Mouse (Mus musculus) spleen, adult 2 months (tissue): Measurements from ENCODE around the gene Clip4. TPM values are rescaled to one million over a fixed set of nuclear protein-coding genes. Genes with fewer than 3 reads are reported as not detected.

Experiments used
- DNase-seq, 2 experiments: peaks; one replicate each; pipeline versions ENCODE4 v3.0.0 to v3.0.0-alpha.2; 2012 to 2021; ENCODE audit warnings: low spot score in 2 of 2, low read depth in 1 of 2
- H3K27ac ChIP-seq: fragments of 200-500 bp; 2 replicates; pipeline ENCODE4 v1.5.1; 2012; ENCODE audit warnings: low read length, inconsistent platforms; ENCODE audit not compliant: insufficient read depth
- H3K27me3 ChIP-seq: fragments of 200-500 bp; 2 replicates; pipeline ENCODE4 v1.6.1; 2012; ENCODE audit warnings: mild to moderate bottlenecking, moderate library complexity, low read length, inconsistent platforms; ENCODE audit not compliant: control insufficient read depth, insufficient read depth
- H3K36me3 ChIP-seq: fragments of 200-500 bp; 2 replicates; pipeline ENCODE4 v1.6.1; 2012; ENCODE audit warnings: mild to moderate bottlenecking, low read length, inconsistent platforms; ENCODE audit not compliant: control insufficient read depth, insufficient read depth
- H3K4me1 ChIP-seq: fragments of 200-500 bp; 2 replicates; pipeline ENCODE4 v1.6.1; 2011; ENCODE audit warnings: inconsistent platforms; ENCODE audit not compliant: control insufficient read depth, insufficient read depth, insufficient read length
- H3K4me3 ChIP-seq: fragments of 200-500 bp; 2 replicates; pipeline ENCODE4 v1.5.1; 2011; ENCODE audit warnings: mild to moderate bottlenecking, inconsistent platforms; ENCODE audit not compliant: insufficient read depth, insufficient read length; ENCODE audit errors: extremely low read depth
- CTCF ChIP-seq: fragments of 200-500 bp; IDR thresholded peaks from 2 replicates; pipeline ENCODE4 v1.5.1; 2011; ENCODE audit warnings: mild to moderate bottlenecking, inconsistent platforms; ENCODE audit not compliant: insufficient read depth, insufficient read length, insufficient replicate concordance; ENCODE audit errors: extremely low read depth
- POLR2A ChIP-seq: fragments of 200-500 bp; IDR thresholded peaks from 2 replicates; pipeline ENCODE4 v1.6.1; 2011; ENCODE audit warnings: low read depth, low read length, inconsistent platforms
- WGBS: fragments of 180-500 bp; shearing (Covaris S2); methylation state at CpG from one replicate; pipeline ENCODE4 v1.1.7; 2018; 5-methylcytosine and 5-hydroxymethylcytosine counted together
- polyA plus RNA-seq: library from polyadenylated mRNA; depleted of rRNA; stranded (reverse); fragments of >200 nt; gene quantifications from 2 replicates; pipeline ENCODE4 v1.2.3, GENCODE M21; 2012

Gene Clip4
- polyA plus RNA-seq, 1 experiment, result 0.69 TPM

DNA sequence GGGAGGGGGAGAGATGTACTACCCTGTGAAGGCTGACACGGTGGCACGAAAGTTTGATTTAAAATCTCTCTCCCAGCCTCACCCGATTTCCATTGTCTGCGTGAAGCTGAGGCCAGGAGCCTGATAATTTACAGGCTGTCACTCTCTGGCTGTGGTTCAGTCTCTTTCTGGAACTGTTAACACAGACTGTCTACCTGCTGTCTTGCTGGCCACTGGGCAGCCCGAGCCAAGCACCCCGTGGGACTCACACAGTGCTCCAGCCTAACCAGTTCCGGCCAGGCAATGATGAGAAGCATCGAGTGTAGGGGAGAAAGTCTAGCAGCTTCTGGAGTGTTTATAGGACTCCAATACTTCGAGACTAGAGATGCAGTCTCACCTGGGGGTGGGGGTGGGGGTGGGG lies 22.2 kb upstream of the Clip4 start:
- Histone ChIP-seq H3K27ac (no peak overlapping the region), H3K27me3 (no peaks in the 10 kb centered on the region), H3K4me3 (no peak overlapping the region), H3K4me1 (no peaks in the 10 kb centered on the region), H3K36me3 (no peaks in the 10 kb centered on the region)
- DNase-seq, result no peak
- WGBS, result 72% methylated on average over 9 of the region's 9 CpGs
- no peak for TF ChIP-seq CTCF
- no peak for TF ChIP-seq POLR2A

DNA sequence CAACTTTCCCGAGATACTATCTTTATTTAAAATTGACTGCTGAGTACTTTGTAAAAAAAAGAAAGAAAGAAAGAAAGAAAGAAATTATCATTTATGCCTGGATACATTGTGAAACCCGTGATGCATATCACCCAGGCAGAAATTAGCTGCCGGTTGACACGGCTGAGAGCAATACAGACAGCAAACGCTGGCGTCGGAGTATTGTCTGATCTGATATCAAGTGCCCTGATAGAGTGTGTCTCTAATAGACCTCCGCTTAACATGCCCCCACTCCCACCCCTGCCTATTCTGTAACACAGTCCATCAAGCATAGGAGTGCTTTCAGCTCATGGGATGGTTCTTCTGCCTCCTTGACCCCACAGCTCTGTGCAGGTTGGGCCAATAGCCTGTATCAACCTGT lies 20.7 kb upstream of the Clip4 start:
- H3K36me3 ChIP-seq, result no peaks in the 10 kb centered on the region
- H3K4me3 ChIP-seq, result no peak overlapping the region
- 90% methylated on average over 8 of the region's 8 CpGs for WGBS
- H3K27ac ChIP-seq, result no peak overlapping the region
- no peaks in the 10 kb centered on the region for H3K4me1 ChIP-seq
- no peak for TF ChIP-seq POLR2A
- TF ChIP-seq CTCF, result no peak
- H3K27me3 ChIP-seq, result no peaks in the 10 kb centered on the region
- no peak for DNase-seq

GRCm38 (mm10) chr17:71749616-71750168 lies 18.6 kb upstream of the Clip4 start:
- Histone ChIP-seq H3K36me3 (no peaks in the 10 kb centered on the region), H3K4me1 (no peaks in the 10 kb centered on the region), H3K27ac (no peak overlapping the region), H3K4me3 (no peak overlapping the region), H3K27me3 (no peaks in the 10 kb centered on the region)
- TF ChIP-seq CTCF (no peak), POLR2A (no peak)
- 83% methylated on average over 9 of the region's 9 CpGs for WGBS
- DNase-seq, result no peak

- no peak for DNase-seq
- H3K36me3 ChIP-seq, result no peaks in the 10 kb centered on the region
- no peaks in the 10 kb centered on the region for H3K27me3 ChIP-seq
- H3K27ac ChIP-seq, result no peak within 1 kb of the TSS
- TF ChIP-seq POLR2A (no peak), CTCF (no peak)
- no peaks in the 10 kb centered on the region for H3K4me1 ChIP-seq
- whole genome bisulfite sequencing, result 84% methylated on average over 10 of the region's 10 CpGs
- no peak within 1 kb of the TSS for H3K4me3 ChIP-seq
Observed at GRCm38 (mm10) chr17:71752831-71753230, 15.4 kb upstream of the Clip4 start, which contains the start of gene Pcare. Gene Pcare (minus strand): TSS chr17:71752894.

- Histone ChIP-seq H3K4me1 (no peaks in the 10 kb centered on the region), H3K4me3 (no peak overlapping the region), H3K36me3 (no peaks in the 10 kb centered on the region), H3K27me3 (no peaks in the 10 kb centered on the region), H3K27ac (no peak overlapping the region)
- no peak for DNase-seq
- TF ChIP-seq CTCF, result no peak
- no peak for TF ChIP-seq POLR2A
- whole genome bisulfite sequencing, result 90% methylated on average over 7 of the region's 7 CpGs
Observed at GRCm38 (mm10) chr17:71760536-71760935, 7.7 kb upstream of the Clip4 start.

DNA sequence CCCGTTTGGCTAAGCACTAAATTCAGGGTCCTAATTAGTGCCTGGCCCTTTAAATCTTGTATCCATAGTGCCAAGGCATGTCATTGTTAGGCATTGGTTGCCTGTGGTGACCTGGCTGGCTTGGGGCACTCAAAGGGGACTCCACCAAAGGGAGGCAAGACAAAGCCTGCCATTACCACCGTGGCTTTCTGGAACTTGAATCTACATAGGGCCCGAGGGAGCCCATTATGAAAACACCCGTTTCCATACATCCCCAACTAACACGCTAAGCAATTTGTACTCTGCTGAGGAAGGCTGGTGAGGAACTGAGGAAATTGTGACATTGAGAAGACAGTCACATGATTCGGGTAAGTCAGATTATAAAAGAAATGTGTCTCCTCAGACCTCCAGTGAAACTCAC lies 1.3 kb downstream of the Clip4 start:
- no peak for DNase-seq
- no peaks in the 10 kb centered on the region for H3K4me1 ChIP-seq
- H3K27me3 ChIP-seq, result no peaks in the 10 kb centered on the region
- TF ChIP-seq POLR2A (no peak), CTCF (no peak)
- no peaks in the 10 kb centered on the region for H3K36me3 ChIP-seq
- H3K4me3 ChIP-seq, result no peak overlapping the region
- WGBS, result 64% methylated on average over 6 of the region's 6 CpGs
- H3K27ac ChIP-seq, result no peak overlapping the region

DNA sequence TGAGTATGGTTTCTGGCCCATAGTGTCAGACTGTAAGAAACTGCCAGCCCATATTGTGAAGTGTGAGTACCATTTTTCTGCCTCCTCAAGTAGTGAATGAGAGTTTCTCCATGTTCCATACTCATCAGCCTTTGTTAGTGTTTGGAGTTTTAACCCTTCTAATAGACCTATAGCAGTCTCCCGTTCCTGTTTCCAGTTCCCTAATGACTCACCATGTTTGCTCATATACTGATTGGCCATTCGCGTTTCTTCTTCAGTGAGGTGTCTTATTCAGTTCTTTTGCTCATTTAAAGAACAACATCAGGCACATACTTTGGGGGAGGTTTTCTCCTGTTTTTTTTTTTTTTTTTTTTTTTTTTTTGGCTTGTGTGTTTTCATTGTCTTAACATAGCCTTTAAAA lies 2.4 kb downstream of the Clip4 start:
- Histone ChIP-seq H3K4me3 (no peak overlapping the region), H3K27me3 (no peaks in the 10 kb centered on the region), H3K36me3 (no peaks in the 10 kb centered on the region), H3K27ac (no peak overlapping the region), H3K4me1 (no peaks in the 10 kb centered on the region)
- no peak for DNase-seq
- no peak for TF ChIP-seq CTCF
- TF ChIP-seq POLR2A, result no peak
- 85% methylated on average over 3 of the region's 3 CpGs for WGBS

- DNase-seq, result no peak
- Histone ChIP-seq H3K27me3 (no peaks in the 10 kb centered on the region), H3K36me3 (no peaks in the 10 kb centered on the region), H3K4me3 (no peak overlapping the region), H3K4me1 (no peaks in the 10 kb centered on the region), H3K27ac (no peak overlapping the region)
- TF ChIP-seq POLR2A (no peak), CTCF (no peak)
- WGBS, result 84% methylated on average over 4 of the region's 4 CpGs
Observed at GRCm38 (mm10) chr17:71774173-71774572, 5.9 kb downstream of the Clip4 start.
